Mouse (Mus musculus) retina, adult 2 months (tissue): ENCODE measurements around the gene Tsen2.

Experiments
- DNase-seq: peaks from one replicate; pipeline ENCODE4 v3.0.0-alpha.2; 2012; ENCODE audit warnings: low read depth, low spot score

Gene Tsen2

DNA sequence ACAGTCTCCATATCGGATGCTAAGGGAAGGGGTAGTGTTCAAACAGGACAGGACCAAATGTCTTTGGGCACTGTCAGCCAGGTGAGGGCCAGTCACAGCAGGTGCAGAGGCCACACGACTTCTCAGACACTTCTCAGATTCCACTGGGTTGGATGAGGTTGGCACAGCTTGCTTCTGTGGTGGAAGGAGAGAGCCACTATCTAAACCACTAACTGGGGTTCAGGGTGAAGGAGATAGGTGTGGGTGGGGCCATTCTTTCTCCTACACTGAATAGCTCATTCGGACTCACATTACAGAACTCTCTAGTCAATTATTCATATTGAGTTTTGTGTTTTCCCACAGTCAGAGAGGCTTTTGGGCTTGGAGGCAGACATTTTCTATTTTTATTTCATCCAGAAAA lies 51.2 kb downstream of the Tsen2 start:
- no peak for DNase-seq

DNA sequence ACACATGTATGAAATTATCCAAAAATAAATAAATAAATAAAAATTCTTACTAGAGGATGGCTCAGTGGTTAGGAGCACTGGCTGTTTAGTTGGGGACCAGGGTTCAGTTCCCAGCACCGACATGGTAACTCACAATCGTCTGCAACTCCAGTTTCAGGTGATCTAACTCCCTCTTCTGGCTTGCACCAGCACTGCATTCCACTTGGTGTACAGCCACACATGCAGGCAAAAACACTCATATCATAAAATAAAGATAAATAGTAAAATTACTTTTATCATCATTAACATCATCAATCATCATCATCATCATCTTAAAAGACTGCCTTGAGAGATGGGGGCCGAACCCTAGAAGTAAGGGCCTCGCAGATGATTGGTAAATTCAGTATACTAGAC lies 56.9 kb downstream of the Tsen2 start:
- no peak for DNase-seq

- DNase-seq = peak; percentile 82
These were observed 57.5 kb downstream of the Tsen2 start, which contains the start of gene Mkrn2 for GRCm38 (mm10) chr6:115601715-115602523. Gene Mkrn2, plus strand, starts transcription at chr6:115601902.

DNA sequence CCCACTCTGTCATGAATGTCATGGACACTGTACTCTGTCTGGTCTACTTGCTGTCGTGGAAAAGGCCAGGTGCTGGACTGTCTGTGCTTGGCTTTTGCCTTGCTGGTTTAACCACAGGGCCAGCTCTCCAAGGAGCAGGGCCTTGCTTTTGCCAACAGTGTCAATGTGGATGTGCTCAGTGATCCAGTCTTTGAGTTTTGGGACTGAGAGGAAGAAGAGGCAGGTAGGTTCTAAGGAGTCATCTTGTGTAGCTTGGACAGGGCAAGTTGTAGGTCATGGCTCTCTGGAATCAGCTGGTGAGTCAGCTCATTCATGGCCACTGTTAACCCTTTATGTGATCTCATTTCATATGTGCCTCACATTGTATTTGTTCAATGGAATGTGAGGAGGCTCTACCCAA lies 62.0 kb downstream of the Tsen2 start:
- DNase-seq = no peak

GRCm38 (mm10) chr6:115607429-115607828 lies 63.0 kb downstream of the Tsen2 start:
- no peak for DNase-seq

GRCm38 (mm10) chr6:115609121-115609520 lies 64.7 kb downstream of the Tsen2 start:
- no peak for DNase-seq

DNA sequence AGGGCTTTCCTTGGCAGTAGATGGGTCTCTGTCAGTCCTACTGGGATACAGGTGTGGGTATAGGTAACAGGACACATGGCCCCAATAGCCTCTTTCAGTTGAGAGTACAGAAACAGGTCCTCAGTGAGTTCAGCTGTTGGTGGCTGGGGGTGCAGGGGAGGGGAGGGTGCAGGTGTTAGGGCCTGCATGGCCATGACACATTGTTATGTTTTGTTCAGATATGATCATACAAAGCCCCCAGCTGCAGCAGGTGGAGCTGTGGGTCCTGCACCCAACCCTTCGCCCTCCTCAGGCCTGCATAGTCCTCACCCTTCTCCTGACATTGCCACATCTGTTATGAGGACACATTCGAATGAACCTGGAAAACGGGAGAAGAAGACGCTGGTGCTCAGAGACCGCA lies 65.8 kb downstream of the Tsen2 start:
- DNase-seq = no peak

DNA sequence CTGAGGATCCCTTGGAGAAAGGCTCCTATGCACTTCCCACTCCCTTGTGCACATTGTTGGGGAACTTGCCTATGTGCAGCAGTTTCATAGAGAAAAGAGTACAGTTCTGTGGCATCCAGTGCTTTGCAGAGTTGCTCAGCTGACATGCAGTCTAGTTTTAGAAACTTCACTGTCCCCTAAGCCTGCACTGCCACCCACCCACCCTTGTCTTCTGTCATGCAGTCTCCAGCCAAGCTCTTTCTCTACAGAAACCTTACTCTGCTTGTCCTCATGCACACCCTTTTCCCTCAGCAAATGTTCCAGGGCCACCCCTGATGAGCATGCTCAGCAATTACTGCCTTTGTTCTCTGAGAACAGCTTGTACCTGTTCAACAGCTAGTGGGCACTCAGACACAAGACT lies 69.3 kb downstream of the Tsen2 start:
- DNase-seq = no peak

DNA sequence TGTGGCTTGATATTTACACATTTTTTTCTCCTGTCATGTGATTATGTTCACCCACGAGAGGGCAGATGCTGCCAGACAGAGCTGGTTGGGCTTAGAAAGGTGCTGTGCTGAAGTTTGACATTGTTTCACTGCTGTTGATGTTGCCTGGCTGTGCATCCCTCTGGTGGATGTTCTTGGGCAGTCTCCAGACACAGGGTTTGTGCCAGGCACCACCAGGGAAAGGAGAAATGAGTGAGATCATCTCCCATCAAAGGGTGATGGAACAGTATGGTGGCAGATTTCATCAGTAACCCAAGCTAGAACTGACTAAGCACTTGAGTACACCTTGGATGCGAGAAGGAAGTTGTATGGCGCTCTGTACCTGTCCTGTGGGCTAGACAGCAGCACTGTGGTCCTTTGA lies 71.5 kb downstream of the Tsen2 start:
- DNase-seq = no peak

GRCm38 (mm10) chr6:115619818-115620217 lies 75.4 kb downstream of the Tsen2 start:
- no peak for DNase-seq

GRCm38 (mm10) chr6:115620942-115621341 lies 76.5 kb downstream of the Tsen2 start:
- no peak for DNase-seq

GRCm38 (mm10) chr6:115626121-115626520 lies 81.7 kb downstream of the Tsen2 start:
- DNase-seq = no peak
